Mouse (Mus musculus) brain, embryonic 18.5 days (tissue): ENCODE results near the gene Fam171a1.
"Not testable (repeated sequence)": the region's sequence is repeated elsewhere in the genome, so short reads cannot be mapped to it uniquely, and the experiment has no call there.

Source experiments
- DNase-seq: peaks from one replicate; pipeline ENCODE4 v3.0.0-alpha.2; 2012; ENCODE audit warnings: low read depth, low spot score

The Fam171a1 gene

GRCm38 (mm10) chr2:3113866-3114265, at the start of gene Fam171a1:
Fam171a1 (plus strand) TSS chr2:3114224.
- no peak for DNase-seq

DNA sequence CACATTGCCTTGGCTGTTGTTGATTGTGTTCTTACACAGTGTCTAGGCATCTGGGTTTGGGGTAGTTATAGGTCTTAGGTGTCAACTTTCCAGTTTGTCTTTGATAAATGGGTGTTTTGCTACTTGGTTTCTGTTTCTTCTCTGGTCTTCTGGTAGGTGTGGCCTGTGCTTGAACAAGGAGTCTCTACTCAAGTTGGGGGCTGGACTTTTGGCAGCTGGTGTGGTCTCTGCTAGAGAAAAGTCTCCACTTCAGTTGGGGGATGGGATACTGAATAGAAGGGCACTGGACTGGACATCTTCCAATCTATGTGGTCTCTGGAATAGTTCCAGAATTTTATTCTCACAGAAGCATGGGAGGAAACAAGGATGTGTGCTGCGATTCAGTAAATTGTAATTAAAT, 44.9 kb upstream of the Fam171a1 start:
- DNase-seq = no peak

- DNase-seq = not testable (repeated sequence)
These were observed 25.7 kb upstream of the Fam171a1 start for GRCm38 (mm10) chr2:3088361-3088760.

- DNase-seq = no peak
These were observed 24.8 kb upstream of the Fam171a1 start for GRCm38 (mm10) chr2:3089274-3089673.

GRCm38 (mm10) chr2:3096101-3096500, 17.9 kb upstream of the Fam171a1 start:
- no peak for DNase-seq

DNA sequence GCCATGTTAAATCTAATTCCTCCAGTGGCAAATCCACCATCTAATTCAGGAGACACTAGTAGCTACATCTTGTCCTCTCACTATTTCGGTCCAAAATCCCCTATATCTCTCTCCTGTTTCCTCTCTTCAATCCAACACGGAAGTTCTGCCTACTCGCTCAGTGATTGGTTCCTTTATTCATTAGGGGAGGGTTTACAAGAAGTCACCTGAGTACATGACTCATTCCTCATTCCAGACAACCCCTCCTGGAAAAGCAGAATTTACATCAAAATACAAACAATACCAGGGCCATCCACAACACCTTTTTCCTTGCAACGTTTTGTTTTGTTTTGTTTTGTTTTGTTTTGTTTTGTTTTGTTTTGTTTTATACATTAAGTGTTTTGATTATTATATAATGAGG, 14.1 kb upstream of the Fam171a1 start:
- no peak for DNase-seq

DNA sequence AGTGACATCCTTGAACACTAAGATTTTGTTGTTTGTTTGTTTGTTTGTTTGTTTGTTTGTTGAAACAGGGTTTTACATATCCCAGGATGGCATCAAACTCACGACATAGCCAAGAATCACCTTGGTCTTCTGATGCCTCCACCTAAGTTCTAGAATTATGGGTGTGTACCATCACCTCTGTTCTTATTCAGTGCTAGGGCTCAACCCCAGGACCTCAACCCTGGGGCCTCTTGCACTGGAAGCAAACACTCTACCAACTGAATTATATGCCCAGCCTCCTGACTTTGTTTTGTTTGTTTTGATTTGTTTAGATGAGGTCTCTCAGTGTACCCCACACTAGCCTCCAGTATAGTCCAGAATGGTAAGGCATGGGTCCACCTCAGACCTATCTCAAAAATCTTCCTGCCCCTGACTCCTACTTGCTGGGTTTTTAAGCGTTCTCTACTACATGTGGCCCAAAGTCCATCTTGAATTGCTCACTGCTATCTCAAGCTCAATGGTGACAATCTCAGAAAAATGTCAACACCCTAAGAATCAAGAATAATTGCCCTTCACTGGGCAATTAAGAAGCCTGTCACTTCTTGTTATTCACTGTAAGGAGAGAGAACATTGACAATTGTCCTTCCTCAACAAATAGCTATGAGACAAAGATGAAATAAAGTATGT, 12.6 kb upstream of the Fam171a1 start:
- DNase-seq = no peak

DNA sequence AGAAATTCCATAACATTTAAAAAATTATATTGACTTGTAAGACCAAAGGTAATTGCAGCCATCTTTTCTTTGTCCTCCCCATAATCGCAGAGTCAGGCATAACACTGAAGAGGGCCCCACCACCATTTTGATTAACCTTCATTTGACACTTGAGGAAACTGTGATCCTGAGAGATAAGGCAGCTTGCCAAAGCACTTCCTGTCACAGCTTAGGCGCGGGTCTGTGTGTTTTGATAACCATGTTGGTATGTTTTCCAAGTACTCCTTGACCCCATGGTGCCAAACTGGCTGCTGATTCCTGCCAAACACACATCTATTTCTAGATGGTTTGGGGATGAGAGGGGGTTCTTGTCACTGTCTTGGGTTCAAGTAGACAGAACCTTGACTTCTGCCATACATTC, 11.7 kb upstream of the Fam171a1 start:
- DNase-seq = no peak

DNA sequence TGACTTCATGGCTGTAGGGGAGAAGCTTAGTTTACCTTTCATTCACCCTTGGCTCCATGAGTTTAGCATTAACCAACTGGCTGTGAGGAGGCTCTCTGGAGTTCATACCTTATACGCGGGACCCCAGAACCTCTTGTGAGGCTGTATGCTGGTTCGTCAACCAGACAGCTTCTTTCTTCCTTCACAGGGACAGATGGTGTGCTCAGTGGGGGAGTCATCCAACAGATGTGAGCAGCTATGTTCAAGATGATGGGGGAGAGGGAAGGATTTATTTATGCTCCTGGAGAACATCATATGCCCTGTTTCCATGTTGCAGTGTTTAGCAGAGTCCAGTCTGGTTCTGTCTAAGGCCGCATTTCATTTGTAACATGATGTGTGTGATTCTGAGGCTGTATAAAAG, 6.6 kb upstream of the Fam171a1 start:
- no peak for DNase-seq

- DNase-seq = no peak
These were observed 5.6 kb upstream of the Fam171a1 start for GRCm38 (mm10) chr2:3108431-3108830.

DNA sequence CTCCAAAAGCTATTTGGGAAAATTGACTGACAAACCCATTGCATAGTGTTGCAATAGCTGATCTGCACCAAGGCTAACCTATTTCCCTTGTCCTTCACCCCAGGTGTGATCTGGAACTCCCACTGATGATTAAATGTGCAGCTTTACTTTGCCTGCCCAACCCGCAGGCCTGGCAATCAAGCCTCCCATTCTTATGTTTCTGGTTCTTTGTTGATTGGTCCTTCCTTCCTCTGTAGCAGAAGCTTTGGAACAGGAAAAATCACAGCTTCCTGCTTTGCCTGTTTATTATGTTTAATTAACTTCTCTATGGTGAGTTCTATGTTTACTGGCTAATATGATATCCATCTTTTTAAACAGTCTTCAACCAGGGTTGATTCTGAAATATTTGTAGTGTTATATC, 5.2 kb upstream of the Fam171a1 start:
- DNase-seq = no peak

DNA sequence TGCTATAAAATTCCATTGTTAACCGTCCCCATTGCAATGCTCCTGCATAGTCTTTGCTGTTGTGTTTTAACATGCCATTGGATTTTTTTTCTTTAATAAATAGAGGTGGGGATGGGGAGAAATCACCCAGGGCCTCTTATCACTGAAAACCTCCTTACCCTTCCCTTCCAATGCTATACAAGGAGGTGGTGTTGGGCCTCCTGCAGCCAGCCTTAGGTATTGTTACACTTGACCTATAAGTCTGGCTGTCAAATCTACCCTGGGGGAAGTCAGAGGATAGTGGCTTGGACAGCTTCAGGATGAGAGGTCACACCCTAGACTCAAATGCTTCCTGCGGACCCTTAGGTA, 3.8 kb downstream of the Fam171a1 start:
- DNase-seq = no peak

DNA sequence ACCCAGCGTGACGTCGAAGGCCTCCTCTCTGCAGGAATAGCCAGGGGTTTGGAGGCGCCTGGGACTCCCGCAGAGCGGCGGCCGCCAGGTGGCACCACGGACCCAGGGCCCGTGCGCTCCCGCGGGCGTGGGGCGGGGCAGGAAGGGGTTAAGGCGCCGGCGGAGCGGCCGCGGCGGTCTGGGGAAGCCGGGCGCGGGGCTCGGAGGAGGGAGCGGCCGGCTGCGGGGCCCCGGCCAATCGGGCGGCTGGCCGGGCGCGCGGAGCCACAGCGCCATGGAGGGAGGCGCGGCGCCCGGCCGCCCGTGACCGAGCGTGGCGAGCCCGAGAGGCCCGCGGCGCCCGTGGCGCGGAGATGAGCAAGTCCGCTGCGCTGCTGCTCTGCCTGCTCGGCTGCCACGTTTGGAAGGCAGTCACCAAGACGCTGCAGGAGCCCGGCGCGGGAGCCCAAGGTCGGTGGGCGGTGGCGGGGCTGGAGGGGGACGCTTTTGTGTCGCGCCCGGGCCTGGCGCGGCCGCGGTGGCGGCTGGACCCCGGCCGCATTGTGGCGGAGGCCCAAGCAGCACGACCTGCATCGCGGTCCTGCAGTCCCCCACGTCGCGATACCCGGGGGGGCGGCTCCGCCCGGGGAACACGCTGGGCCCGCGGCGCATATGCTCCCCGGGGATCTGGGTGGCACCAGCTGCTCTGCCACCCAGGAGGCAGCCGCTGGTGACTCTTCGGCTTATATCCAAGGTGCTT, 4.3 kb downstream of the Fam171a1 start:
- DNase-seq = peak; percentile 59

GRCm38 (mm10) chr2:3118969-3119368, 4.9 kb downstream of the Fam171a1 start:
- DNase-seq = no peak

GRCm38 (mm10) chr2:3119371-3119935, 5.4 kb downstream of the Fam171a1 start:
- no peak for DNase-seq

- DNase-seq = no peak
These were observed 8.5 kb downstream of the Fam171a1 start for GRCm38 (mm10) chr2:3122571-3122970.

DNA sequence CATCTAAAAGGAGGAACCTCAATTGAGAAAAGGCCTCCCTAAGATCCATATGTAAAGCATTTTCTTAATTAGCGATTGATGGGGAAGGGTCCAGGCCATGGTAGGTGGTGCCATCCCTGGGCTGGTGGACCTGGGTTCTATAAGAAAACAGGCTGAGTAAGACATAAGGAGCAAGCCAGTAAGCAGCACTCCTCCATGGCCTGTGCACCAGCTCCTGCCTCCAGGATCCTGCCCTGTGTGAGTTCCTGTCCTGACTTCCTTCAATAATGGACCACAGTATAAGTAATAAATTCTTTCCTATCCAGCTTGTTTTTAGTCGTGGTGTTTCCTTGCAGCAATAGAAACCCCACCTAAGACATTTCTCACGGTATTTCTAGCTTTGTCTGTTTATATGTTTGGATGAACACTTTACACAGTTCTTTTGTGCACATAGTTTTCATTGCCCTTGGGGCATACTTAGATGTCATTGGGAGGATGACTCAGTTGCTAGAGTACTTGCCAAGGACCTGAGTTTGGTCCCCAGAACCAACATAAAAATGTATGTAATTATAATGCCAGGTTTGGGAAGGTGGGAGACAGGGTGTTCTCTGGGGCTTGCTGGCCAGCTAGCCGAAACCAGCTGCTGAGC, 13.3 kb downstream of the Fam171a1 start:
- no peak for DNase-seq

- DNase-seq = no peak
These were observed 14.4 kb downstream of the Fam171a1 start for GRCm38 (mm10) chr2:3128344-3128871.

DNA sequence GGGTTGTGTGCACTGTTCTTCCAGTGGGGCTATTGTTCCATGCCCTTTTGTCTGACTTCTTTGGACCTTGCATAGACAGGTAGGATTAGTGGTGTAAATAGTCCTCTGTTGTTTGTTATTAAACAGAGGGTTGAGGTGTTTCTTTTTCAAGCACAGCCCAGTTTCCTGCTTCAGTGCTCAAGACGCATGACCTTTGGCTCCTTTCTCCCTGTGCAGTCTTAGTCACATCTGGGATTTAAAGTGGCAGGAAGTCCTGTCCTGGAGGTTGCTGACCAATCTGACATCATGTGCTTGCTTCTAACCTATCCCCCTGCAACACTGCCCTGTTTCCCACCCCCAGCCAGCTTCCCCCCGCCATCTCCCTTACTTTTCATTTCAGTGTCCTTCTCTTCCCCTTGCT, 14.9 kb downstream of the Fam171a1 start:
- DNase-seq = no peak

- no peak for DNase-seq
These were observed 18.4 kb downstream of the Fam171a1 start for GRCm38 (mm10) chr2:3132473-3132872.

GRCm38 (mm10) chr2:3134580-3135296, 20.7 kb downstream of the Fam171a1 start:
- DNase-seq = no peak

DNA sequence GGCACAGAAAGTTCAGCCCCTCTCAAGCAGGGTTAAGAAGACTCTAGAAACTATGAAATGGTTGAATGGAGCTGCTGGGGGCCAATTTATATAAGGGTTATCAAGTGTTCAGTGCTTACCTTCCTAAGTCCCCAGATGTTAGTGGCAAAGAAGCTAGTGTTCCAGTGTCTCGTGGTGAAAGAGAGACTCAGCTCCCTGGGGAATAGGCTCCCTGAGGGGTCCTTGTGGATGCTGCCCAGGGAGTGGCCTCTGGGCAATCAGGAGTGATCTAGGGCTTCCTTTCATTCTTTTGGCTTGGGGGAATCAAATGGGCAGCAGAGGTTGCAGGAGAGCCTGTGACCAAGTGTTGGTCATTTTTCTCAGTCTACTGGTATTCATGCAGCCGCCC, 21.3 kb downstream of the Fam171a1 start:
- DNase-seq = no peak
